Mouse (Mus musculus): ENCODE measurements at regions not wholly inside any gene's neighbourhood (a gene's known extent, or its start where the extent isn't known, plus 50 kb on each side); places are given as distances from the start of the nearest gene placed in this dataset.

- DNase-seq = no peak
Measured at GRCm38 (mm10) chr14:19665756-19666155, 63.4 kb upstream of the Gm5458 start.

DNA sequence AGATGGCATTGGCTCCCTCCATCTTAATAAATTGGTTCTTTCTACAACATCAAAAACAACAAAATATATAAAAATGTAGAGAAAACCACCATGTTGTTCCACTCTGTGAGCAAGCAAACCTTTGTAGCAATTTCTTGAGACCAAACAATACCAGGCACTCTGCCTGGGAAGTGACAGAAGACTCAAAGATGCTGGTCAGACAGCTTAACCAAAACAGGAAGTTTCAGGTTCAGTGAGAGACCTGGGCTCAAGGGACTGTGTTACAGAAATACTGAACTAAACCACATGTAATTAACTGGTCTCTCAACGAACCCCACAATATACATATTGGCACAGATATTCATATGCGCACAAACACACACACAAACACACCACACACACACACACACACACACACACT, 71.7 kb upstream of the Gm5458 start:
- DNase-seq = no peak

DNA sequence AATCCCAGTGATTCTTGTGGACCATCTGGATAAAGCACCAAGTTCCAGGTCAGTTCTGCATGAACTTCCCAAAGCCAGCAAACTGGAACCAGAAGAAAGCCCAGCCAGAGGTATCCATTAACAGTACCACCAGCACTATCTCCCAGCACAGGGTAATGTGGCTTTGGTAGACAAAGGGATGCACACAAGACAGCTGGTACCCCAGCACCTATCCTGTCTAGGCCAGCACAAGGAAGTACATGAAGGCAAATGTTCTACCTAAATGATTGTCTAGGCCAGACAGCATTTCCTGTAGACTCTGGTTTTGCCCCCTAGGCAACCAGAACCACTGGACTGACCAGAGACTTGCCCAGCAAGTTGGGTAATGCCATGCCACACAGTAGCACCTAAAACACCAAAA, 62.6 kb upstream of the Nid2 start:
- no peak for DNase-seq

DNA sequence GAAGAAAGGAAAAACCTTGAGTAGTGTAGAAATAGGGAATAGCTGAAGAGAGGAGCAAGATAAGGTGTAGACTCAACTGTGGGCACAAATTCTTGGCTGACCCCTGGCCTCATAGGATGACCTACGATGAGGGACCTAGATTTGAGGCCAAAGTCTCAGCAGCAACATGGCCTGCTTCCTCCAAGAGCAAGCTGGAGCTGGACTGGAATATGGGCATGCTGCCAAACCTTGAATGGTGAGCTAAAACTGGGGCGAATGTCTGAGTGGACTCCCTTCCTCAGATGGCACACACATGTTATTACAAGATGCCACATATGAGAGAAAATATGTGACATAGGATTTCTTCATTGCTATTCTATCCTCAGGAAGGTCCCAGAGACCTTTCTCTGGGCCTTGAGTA, 57.5 kb upstream of the Nid2 start:
- peak; percentile 19 for DNase-seq

GRCm38 (mm10) chr14:19694289-19694688, 56.8 kb upstream of the Nid2 start:
- no peak for DNase-seq

GRCm38 (mm10) chr14:19699497-19699896, 51.6 kb upstream of the Nid2 start:
- no peak for DNase-seq
